Mouse (Mus musculus) bone marrow, adult 2 months (tissue): ENCODE measurements around the gene Nrxn1.

Experiments
- CTCF ChIP-seq: fragments of 200-500 bp; IDR thresholded peaks from 2 replicates; pipeline ENCODE4 v1.5.1; 2011; ENCODE audit warnings: low read length, control low read depth; ENCODE audit not compliant: control insufficient read depth, insufficient read depth
- POLR2A ChIP-seq: fragments of 200-500 bp; IDR thresholded peaks from 2 replicates; pipeline ENCODE4 v1.6.1; 2011; ENCODE audit warnings: low read depth, mild to moderate bottlenecking, control low read depth, low read length, borderline replicate concordance; ENCODE audit not compliant: control insufficient read depth

GRCm38 (mm10) chr17:91025061-91025623 is 67.7 kb downstream of the Nrxn1 start:
- TF ChIP-seq POLR2A, result no peak
- TF ChIP-seq CTCF, result no peak
